Mouse (Mus musculus) ES-E14 (cell line): ENCODE data around the gene Cda.

Source experiments
- CHD2 ChIP-seq: IDR thresholded peaks from 2 replicates; pipeline ENCODE4 v1.6.1; 2014; ENCODE audit warnings: mild to moderate bottlenecking, low read depth, low read length, inconsistent platforms
- HCFC1 ChIP-seq: IDR thresholded peaks from 2 replicates; pipeline ENCODE4 v1.6.1; 2012; ENCODE audit warnings: low read length, inconsistent platforms, borderline replicate concordance; ENCODE audit not compliant: insufficient read depth
- MAFK ChIP-seq: IDR thresholded peaks from 2 replicates; pipeline ENCODE4 v1.6.1; 2014; ENCODE audit warnings: mild to moderate bottlenecking, low read depth, low read length, inconsistent platforms; ENCODE audit not compliant: insufficient read depth
- ZNF384 ChIP-seq: IDR thresholded peaks from 2 replicates; pipeline ENCODE4 v1.6.1; 2012; ENCODE audit warnings: low read depth, low read length, inconsistent platforms

- TF ChIP-seq ZNF384 = no peak
- TF ChIP-seq HCFC1 = no peak
- no peak for TF ChIP-seq CHD2
- no peak for TF ChIP-seq MAFK
These were observed 47.1 kb downstream of the Cda start for GRCm38 (mm10) chr4:138320711-138321110.
